Mouse (Mus musculus): ENCODE data around the gene Gm10382. TPM values are rescaled to one million over a fixed set of nuclear protein-coding genes. Genes with fewer than 3 reads are reported as not detected.

Gm10382 gene
- polyA plus RNA-seq, 1 experiment, result not detected

GRCm38 (mm10) chr5:125400903-125401302 lies 11.8 kb downstream of the Gm10382 start:
- 73% methylated on average over 7 of the region's 7 CpGs for WGBS
- Histone ChIP-seq H3K4me1 (ENCODE audit: control insufficient read depth, insufficient read depth, low read length) (peaks cover 6% of the 10 kb centered on the region), H3K4me3 (ENCODE audit: insufficient read depth, low read depth, low read length) (no peak overlapping the region), H3K27ac (ENCODE audit: insufficient read depth, low read depth, low read length) (no peak overlapping the region)
- no peak for TF ChIP-seq POLR2A (IDR thresholded peaks at IDR 0.05; ENCODE audit: insufficient read depth, low read depth, low read length)
- TF ChIP-seq CTCF (IDR thresholded peaks at IDR 0.05; ENCODE audit: insufficient read depth, low read depth, low read length), result no peak

DNA sequence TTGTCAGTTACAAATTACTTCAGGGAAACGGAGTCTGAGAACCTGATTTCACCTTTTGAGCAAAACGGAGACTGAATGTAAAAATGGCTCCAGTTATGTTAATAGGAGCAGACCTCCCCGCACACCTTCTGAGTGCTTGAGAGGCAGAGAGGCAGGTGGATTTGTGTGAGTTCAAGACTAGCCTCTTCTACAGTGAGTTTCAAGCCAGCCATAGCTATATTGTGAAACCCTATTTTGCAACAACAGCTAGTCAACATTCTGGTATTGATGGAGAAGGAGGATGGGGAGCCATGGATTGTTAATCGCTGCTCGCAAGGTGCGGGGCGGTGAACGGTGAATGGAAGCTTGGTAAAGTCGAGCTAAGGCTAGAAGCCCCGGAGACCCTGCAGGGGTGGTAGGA lies 13.4 kb downstream of the Gm10382 start:
- no peak for TF ChIP-seq CTCF (IDR thresholded peaks at IDR 0.05; ENCODE audit: insufficient read depth, low read depth, low read length)
- TF ChIP-seq POLR2A (IDR thresholded peaks at IDR 0.05; ENCODE audit: insufficient read depth, low read depth, low read length), result no peak
- 77% methylated on average over 10 of the region's 10 CpGs for WGBS
- H3K4me1 ChIP-seq (ENCODE audit: control insufficient read depth, insufficient read depth, low read length), result peaks cover 16% of the 10 kb centered on the region
- no peak overlapping the region for H3K27ac ChIP-seq (ENCODE audit: insufficient read depth, low read depth, low read length)
- no peak overlapping the region for H3K4me3 ChIP-seq (ENCODE audit: insufficient read depth, low read depth, low read length)

DNA sequence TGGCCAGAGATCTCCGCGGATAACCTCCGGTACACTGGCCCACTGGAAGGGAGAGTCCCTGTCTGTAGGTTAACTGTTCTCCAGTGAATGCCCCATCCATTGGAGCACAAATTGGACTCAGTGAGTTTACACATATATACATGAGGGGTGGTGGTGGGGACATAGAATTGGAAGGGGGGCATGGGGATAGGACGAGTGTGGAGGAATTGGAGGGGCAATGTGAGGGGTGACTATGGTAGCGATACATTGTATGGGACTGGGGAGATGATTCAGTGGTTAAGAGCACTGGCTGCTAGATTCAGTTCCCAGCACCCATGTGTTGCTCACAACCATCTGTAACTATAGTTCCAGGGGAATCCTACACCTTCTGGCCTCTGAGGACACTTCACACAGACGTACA lies 13.9 kb downstream of the Gm10382 start:
- no peak overlapping the region for H3K27ac ChIP-seq (ENCODE audit: insufficient read depth, low read depth, low read length)
- H3K4me3 ChIP-seq (ENCODE audit: insufficient read depth, low read depth, low read length), result no peak overlapping the region
- 87% methylated on average over 6 of the region's 6 CpGs for WGBS
- H3K4me1 ChIP-seq (ENCODE audit: control insufficient read depth, insufficient read depth, low read length), result peaks cover 19% of the 10 kb centered on the region
- no peak for TF ChIP-seq CTCF (IDR thresholded peaks at IDR 0.05; ENCODE audit: insufficient read depth, low read depth, low read length)
- TF ChIP-seq POLR2A (IDR thresholded peaks at IDR 0.05; ENCODE audit: insufficient read depth, low read depth, low read length), result no peak

DNA sequence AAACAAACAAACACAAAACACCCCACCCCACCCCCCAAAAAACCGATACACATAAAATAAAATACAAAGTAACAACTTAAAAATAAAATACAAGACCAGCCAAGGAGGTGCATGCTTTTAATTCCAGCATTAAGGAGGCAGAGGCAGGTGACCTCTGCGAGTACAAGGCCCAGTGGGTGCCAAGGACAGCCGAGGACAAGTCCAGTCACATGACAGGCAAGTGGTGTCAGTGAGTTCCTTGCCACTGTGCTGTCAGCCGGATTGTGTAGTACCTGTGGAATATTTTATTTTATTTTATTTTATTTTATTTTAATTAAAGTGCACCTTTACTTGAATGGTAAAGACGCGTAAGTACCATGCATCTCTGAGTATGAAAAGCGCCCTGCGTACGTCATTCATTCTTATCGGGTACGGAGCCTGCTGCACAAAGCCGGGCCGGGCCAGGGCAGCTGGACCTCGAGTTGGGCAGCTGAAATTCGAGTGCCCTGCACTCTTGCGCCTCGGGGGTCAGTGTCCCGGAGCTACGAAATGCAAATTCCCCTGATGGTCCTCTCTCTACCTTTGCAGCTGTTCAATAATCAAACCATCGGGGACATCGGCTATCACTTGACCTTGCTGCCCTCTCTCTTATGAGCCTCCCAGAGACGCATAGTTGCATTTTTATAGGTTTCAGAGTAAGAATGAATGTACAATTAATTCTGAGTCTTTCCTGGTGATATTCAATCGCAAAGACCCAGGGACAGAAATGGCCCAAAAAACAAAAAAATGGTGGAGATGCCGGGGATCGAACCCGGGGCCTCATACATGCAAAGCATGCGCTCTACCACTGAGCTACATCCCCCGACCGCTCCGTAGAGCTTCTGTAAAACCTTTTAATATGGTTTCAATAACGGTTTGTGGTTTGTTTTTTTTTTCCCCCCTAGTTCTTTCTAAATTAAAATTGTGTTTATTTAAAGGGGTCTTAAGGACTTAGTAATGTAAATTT lies 14.7 kb downstream of the Gm10382 start:
- 26% methylated on average over 31 of the region's 31 CpGs for WGBS
- Histone ChIP-seq H3K4me3 (ENCODE audit: insufficient read depth, low read depth, low read length) (0 out of 2 replicates have a peak overlapping the region, but pooled peaks have one; percentile 2), H3K27ac (ENCODE audit: insufficient read depth, low read depth, low read length) (no peak overlapping the region), H3K4me1 (ENCODE audit: control insufficient read depth, insufficient read depth, low read length) (peaks cover 20% of the 10 kb centered on the region)
- no peak for TF ChIP-seq POLR2A (IDR thresholded peaks at IDR 0.05; ENCODE audit: insufficient read depth, low read depth, low read length)
- TF ChIP-seq CTCF (IDR thresholded peaks at IDR 0.05; ENCODE audit: insufficient read depth, low read depth, low read length), result no peak

DNA sequence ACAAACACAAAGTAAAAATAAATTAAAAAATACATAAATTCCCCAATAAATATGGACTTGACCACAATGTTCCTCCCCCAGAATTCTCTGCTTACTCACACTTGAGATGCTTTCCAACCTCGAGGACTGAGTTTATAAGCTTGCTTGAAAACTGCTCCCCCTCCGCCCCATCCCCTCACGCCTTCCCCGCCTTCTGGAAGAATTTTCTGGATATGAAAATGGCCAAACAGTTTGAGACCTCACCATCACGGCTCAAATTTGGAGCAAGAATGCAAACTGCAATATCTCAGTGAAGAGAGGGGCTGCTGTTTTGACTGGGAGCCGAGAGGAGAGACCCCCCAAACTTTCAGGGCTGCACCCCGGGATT lies 15.4 kb downstream of the Gm10382 start:
- H3K4me3 ChIP-seq (ENCODE audit: insufficient read depth, low read depth, low read length), result peak overlapping the region; percentile 64
- H3K4me1 ChIP-seq (ENCODE audit: control insufficient read depth, insufficient read depth, low read length), result peaks cover 20% of the 10 kb centered on the region
- 0% methylated on average over 7 of the region's 7 CpGs for WGBS
- no peak for TF ChIP-seq CTCF (IDR thresholded peaks at IDR 0.05; ENCODE audit: insufficient read depth, low read depth, low read length)
- TF ChIP-seq POLR2A (IDR thresholded peaks at IDR 0.05; ENCODE audit: insufficient read depth, low read depth, low read length), result no peak
- H3K27ac ChIP-seq (ENCODE audit: insufficient read depth, low read depth, low read length), result peak overlapping the region; percentile 99

- TF ChIP-seq POLR2A (IDR thresholded peaks at IDR 0.05; ENCODE audit: insufficient read depth, low read depth, low read length) (no peak), CTCF (IDR thresholded peaks at IDR 0.05; ENCODE audit: insufficient read depth, low read depth, low read length) (no peak)
- Histone ChIP-seq H3K4me1 (ENCODE audit: control insufficient read depth, insufficient read depth, low read length) (peaks cover 20% of the 10 kb centered on the region), H3K4me3 (ENCODE audit: insufficient read depth, low read depth, low read length) (peak overlapping the region; percentile 64), H3K27ac (ENCODE audit: insufficient read depth, low read depth, low read length) (peak overlapping the region; percentile 99)
- WGBS, result under 1% methylated on average over 28 of the region's 28 CpGs
Observed at GRCm38 (mm10) chr5:125404903-125405545, 15.9 kb downstream of the Gm10382 start.

- TF ChIP-seq CTCF (IDR thresholded peaks at IDR 0.05; ENCODE audit: insufficient read depth, low read depth, low read length) (no peak), POLR2A (IDR thresholded peaks at IDR 0.05; ENCODE audit: insufficient read depth, low read depth, low read length) (no peak)
- WGBS, result under 1% methylated on average over 31 of the region's 31 CpGs
- peaks cover 20% of the 10 kb centered on the region for H3K4me1 ChIP-seq (ENCODE audit: control insufficient read depth, insufficient read depth, low read length)
- H3K4me3 ChIP-seq (ENCODE audit: insufficient read depth, low read depth, low read length), result peak overlapping the region; percentile 64
- H3K27ac ChIP-seq (ENCODE audit: insufficient read depth, low read depth, low read length), result peak overlapping the region; percentile 99
Observed at GRCm38 (mm10) chr5:125405546-125406248, 16.6 kb downstream of the Gm10382 start.

DNA sequence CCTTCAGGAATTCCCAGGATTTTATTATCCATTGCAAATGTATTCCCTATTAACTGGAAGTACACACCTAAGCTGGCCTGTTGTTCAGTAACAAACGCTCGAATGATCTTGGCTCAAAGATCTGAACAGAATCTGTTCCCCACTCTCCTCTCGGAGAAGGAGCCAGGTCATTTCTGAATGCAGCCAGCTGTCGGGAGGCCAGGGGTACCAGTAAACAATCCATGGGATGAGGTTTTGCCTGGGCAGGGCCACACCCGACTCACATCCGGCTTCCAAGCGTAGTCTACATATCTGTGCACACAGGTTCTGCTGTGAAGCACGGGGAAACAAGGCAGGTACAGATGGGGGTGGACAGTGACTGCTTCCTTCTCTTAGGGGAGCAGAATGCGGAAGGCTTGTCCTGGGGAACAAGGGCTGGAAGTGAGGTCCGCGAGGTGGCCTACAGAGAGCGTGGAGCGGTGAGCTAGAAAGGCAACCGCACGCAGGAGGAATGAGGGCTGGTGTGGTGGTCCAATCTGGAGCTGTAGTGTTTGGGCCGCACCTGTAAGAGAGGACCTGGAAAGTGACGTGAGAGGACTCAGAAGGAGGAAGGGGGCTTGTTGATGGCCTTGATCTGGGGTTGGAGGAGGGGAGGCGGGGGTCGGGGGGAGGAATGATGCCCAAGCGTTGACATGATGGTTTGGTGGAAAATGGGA lies 17.3 kb downstream of the Gm10382 start:
- TF ChIP-seq POLR2A (IDR thresholded peaks at IDR 0.05; ENCODE audit: insufficient read depth, low read depth, low read length), result no peak
- H3K4me3 ChIP-seq (ENCODE audit: insufficient read depth, low read depth, low read length), result peak overlapping the region; percentile 60
- peak overlapping the region; percentile 92 for H3K27ac ChIP-seq (ENCODE audit: insufficient read depth, low read depth, low read length)
- WGBS, result 5% methylated on average over 20 of the region's 20 CpGs
- peaks cover 20% of the 10 kb centered on the region for H3K4me1 ChIP-seq (ENCODE audit: control insufficient read depth, insufficient read depth, low read length)

Data from olfactory bulb, adult 2 months (tissue).